Mouse (Mus musculus) midbrain, embryonic 13.5 days (tissue): ENCODE measurements around the gene Col8a1. TPM values are rescaled to one million over a fixed set of nuclear protein-coding genes. Genes with fewer than 3 reads are reported as not detected.

Experiments
- ATAC-seq: fragments of 200-750 bp; cut with Nextera tagmentation; 2 replicates; pipeline ENCODE4 v1.8.0; 2017; ENCODE audit warnings: mild to moderate bottlenecking, moderate TSS enrichment, moderate library complexity
- H3K27ac ChIP-seq: fragments of 300-500 bp; sonication (generic); 2 replicates; pipeline ENCODE4 v1.5.1; 2015; ENCODE audit warnings: inconsistent platforms, mild to moderate bottlenecking, moderate library complexity
- H3K27me3 ChIP-seq: fragments of 300-500 bp; sonication (generic); 2 replicates; pipeline ENCODE4 v1.6.1; 2015; ENCODE audit warnings: mild to moderate bottlenecking, inconsistent platforms
- H3K36me3 ChIP-seq: fragments of 300-500 bp; sonication (generic); 2 replicates; pipeline ENCODE4 v1.6.1; 2015; ENCODE audit warnings: mild to moderate bottlenecking, inconsistent platforms
- H3K4me1 ChIP-seq: fragments of 300-500 bp; sonication (generic); replicated peaks from 2 replicates; pipeline ENCODE4 v1.6.1; 2015; ENCODE audit warnings: inconsistent platforms
- H3K4me2 ChIP-seq: fragments of 300-500 bp; sonication (generic); replicated peaks from 2 replicates; pipeline ENCODE4 v1.6.1; 2015; ENCODE audit warnings: moderate library complexity, mild to moderate bottlenecking, inconsistent platforms
- H3K4me3 ChIP-seq: fragments of 300-500 bp; sonication (generic); replicated peaks from 2 replicates; pipeline ENCODE4 v1.5.1; 2015; ENCODE audit warnings: mild to moderate bottlenecking, inconsistent platforms
- H3K9ac ChIP-seq: fragments of 300-500 bp; sonication (generic); replicated peaks from 2 replicates; pipeline ENCODE4 v1.6.1; 2015; ENCODE audit warnings: mild to moderate bottlenecking, inconsistent platforms
- H3K9me3 ChIP-seq: fragments of 300-500 bp; sonication (generic); 2 replicates; pipeline ENCODE4 v1.6.1; 2016; ENCODE audit warnings: mild to moderate bottlenecking, inconsistent platforms
- WGBS: fragments of 180-500 bp; shearing (Covaris S2); methylation state at CpG from one replicate; pipeline ENCODE4 v1.1.7; 2015; 5-methylcytosine and 5-hydroxymethylcytosine counted together
- polyA plus RNA-seq: library from polyadenylated mRNA; unstranded; fragments of >200 nt; fragmentation: Nextera tagmentation; extraction: Ambion mirVana; gene quantifications from 2 replicates; pipeline ENCODE4 v1.2.1, GENCODE M21; 2015

The Col8a1 gene
- polyA plus RNA-seq: 2.1 and 4.3 TPM in 2 replicates

- Histone ChIP-seq H3K27ac (no peak within 1 kb of the TSS), H3K9ac (peak within 1 kb of the TSS; percentile 63), H3K4me1 (peaks cover 11% of the 10 kb centered on the region; the same call in 1 of the 2 replicates), H3K4me3 (peak within 1 kb of the TSS; percentile 47), H3K27me3 (no peaks in the 10 kb centered on the region), H3K9me3 (no peaks in the 10 kb centered on the region), H3K36me3 (no peaks in the 10 kb centered on the region), H3K4me2 (peak within 1 kb of the TSS; percentile 71)
- peak; percentile 70 for ATAC-seq
- WGBS: 3% methylated on average over 19 of the region's 19 CpGs
Measured at GRCm38 (mm10) chr16:57754526-57755125, at the start of gene Col8a1. TSS of gene Col8a1 (minus strand) at chr16:57754737.

GRCm38 (mm10) chr16:57801886-57802285 lies 47.3 kb upstream of the Col8a1 start:
- no peaks in the 10 kb centered on the region for H3K27me3 ChIP-seq
- H3K4me1 ChIP-seq: no peaks in the 10 kb centered on the region
- no peaks in the 10 kb centered on the region for H3K36me3 ChIP-seq
- no peak overlapping the region for H3K4me3 ChIP-seq
- H3K27ac ChIP-seq: no peak overlapping the region
- H3K9ac ChIP-seq: no peak overlapping the region
- H3K4me2 ChIP-seq: no peak overlapping the region
- H3K9me3 ChIP-seq: no peaks in the 10 kb centered on the region
- WGBS: 100% methylated on average over 2 of the region's 2 CpGs
- ATAC-seq: no peak

- H3K36me3 ChIP-seq: no peaks in the 10 kb centered on the region
Measured at GRCm38 (mm10) chr16:57796321-57796720, 41.8 kb upstream of the Col8a1 start.

GRCm38 (mm10) chr16:57779011-57779410 lies 24.5 kb upstream of the Col8a1 start:
- no peak for ATAC-seq
- H3K27me3 ChIP-seq: no peaks in the 10 kb centered on the region
- H3K4me1 ChIP-seq: no peaks in the 10 kb centered on the region
- no peaks in the 10 kb centered on the region for H3K36me3 ChIP-seq
- H3K9ac ChIP-seq: no peak overlapping the region
- H3K9me3 ChIP-seq: no peaks in the 10 kb centered on the region
- H3K4me3 ChIP-seq: no peak overlapping the region
- H3K27ac ChIP-seq: no peak overlapping the region
- no peak overlapping the region for H3K4me2 ChIP-seq

More at GRCm38 (mm10) chr16:57796321-57796720, 41.8 kb upstream of the Col8a1 start:
- no peak overlapping the region for H3K4me2 ChIP-seq
- no peak overlapping the region for H3K27ac ChIP-seq
- H3K4me1 ChIP-seq: no peaks in the 10 kb centered on the region
- H3K9me3 ChIP-seq: no peaks in the 10 kb centered on the region
- H3K27me3 ChIP-seq: no peaks in the 10 kb centered on the region
- no peak for ATAC-seq
- 73% methylated on average over 6 of the region's 6 CpGs for WGBS
- no peak overlapping the region for H3K9ac ChIP-seq
- no peak overlapping the region for H3K4me3 ChIP-seq

GRCm38 (mm10) chr16:57765615-57766014 lies 11.1 kb upstream of the Col8a1 start:
- no peaks in the 10 kb centered on the region for H3K27me3 ChIP-seq
- ATAC-seq: no peak
- H3K36me3 ChIP-seq: no peaks in the 10 kb centered on the region
- H3K27ac ChIP-seq: no peak overlapping the region
- no peak overlapping the region for H3K4me3 ChIP-seq
- no peak overlapping the region for H3K9ac ChIP-seq
- H3K9me3 ChIP-seq: no peaks in the 10 kb centered on the region
- no peak overlapping the region for H3K4me2 ChIP-seq
- WGBS: 91% methylated on average over 3 of the region's 3 CpGs
- H3K4me1 ChIP-seq: no peaks in the 10 kb centered on the region

- H3K9me3 ChIP-seq: no peaks in the 10 kb centered on the region
- H3K27me3 ChIP-seq: no peaks in the 10 kb centered on the region
- no peak for ATAC-seq
- H3K27ac ChIP-seq: no peak overlapping the region
- H3K4me2 ChIP-seq: no peak overlapping the region
- WGBS: 88% methylated on average over 2 of the region's 2 CpGs
- H3K4me3 ChIP-seq: no peak overlapping the region
- peaks cover 8% of the 10 kb centered on the region; the same call in 1 of the 2 replicates for H3K4me1 ChIP-seq
- H3K9ac ChIP-seq: no peak overlapping the region
- no peaks in the 10 kb centered on the region for H3K36me3 ChIP-seq
Measured at GRCm38 (mm10) chr16:57759862-57760261, 5.3 kb upstream of the Col8a1 start.

- H3K4me3 ChIP-seq: peak overlapping the region; percentile 47
- H3K36me3 ChIP-seq: no peaks in the 10 kb centered on the region
- H3K4me1 ChIP-seq: peaks cover 11% of the 10 kb centered on the region; the same call in 1 of the 2 replicates
- ATAC-seq: 0 out of 2 replicates have a peak, but pooled peaks have one; percentile 12
- peak overlapping the region; percentile 71 for H3K4me2 ChIP-seq
- H3K9me3 ChIP-seq: no peaks in the 10 kb centered on the region
- H3K27ac ChIP-seq: no peak overlapping the region
- 31% methylated on average over 5 of the region's 5 CpGs for WGBS
- no peaks in the 10 kb centered on the region for H3K27me3 ChIP-seq
- no peak overlapping the region for H3K9ac ChIP-seq
Measured at GRCm38 (mm10) chr16:57755708-57756107, 1.2 kb upstream of the Col8a1 start.

- no peaks in the 10 kb centered on the region for H3K36me3 ChIP-seq
- peak overlapping the region; percentile 71 for H3K4me2 ChIP-seq
- H3K27me3 ChIP-seq: no peaks in the 10 kb centered on the region
- H3K9ac ChIP-seq: peak overlapping the region; percentile 63
- peak overlapping the region; percentile 47 for H3K4me3 ChIP-seq
- no peaks in the 10 kb centered on the region for H3K9me3 ChIP-seq
- no peak overlapping the region for H3K27ac ChIP-seq
- 20% methylated on average over 12 of the region's 12 CpGs for WGBS
- peak; percentile 92 for ATAC-seq
- peaks cover 11% of the 10 kb centered on the region; the same call in 1 of the 2 replicates for H3K4me1 ChIP-seq
Measured at GRCm38 (mm10) chr16:57755241-57755640, 704 bp upstream of the Col8a1 start.

- 61% methylated on average over 10 of the region's 10 CpGs for WGBS
- Histone ChIP-seq H3K27me3 (no peaks in the 10 kb centered on the region), H3K9ac (no peak overlapping the region), H3K27ac (no peak overlapping the region), H3K4me1 (peaks cover 11% of the 10 kb centered on the region; the same call in 1 of the 2 replicates), H3K9me3 (no peaks in the 10 kb centered on the region), H3K4me3 (no peak overlapping the region), H3K4me2 (no peak overlapping the region), H3K36me3 (no peaks in the 10 kb centered on the region)
- ATAC-seq: no peak
Measured at GRCm38 (mm10) chr16:57753539-57754280, 827 bp downstream of the Col8a1 start.

- Histone ChIP-seq H3K27me3 (no peaks in the 10 kb centered on the region), H3K4me3 (no peak overlapping the region), H3K4me2 (no peak overlapping the region), H3K4me1 (peaks cover 10% of the 10 kb centered on the region; the same call in 1 of the 2 replicates), H3K9ac (no peak overlapping the region), H3K9me3 (no peaks in the 10 kb centered on the region), H3K36me3 (no peaks in the 10 kb centered on the region), H3K27ac (no peak overlapping the region)
- WGBS: 55% methylated on average over 2 of the region's 2 CpGs
- no peak for ATAC-seq
Measured at GRCm38 (mm10) chr16:57750549-57750948, 4.0 kb downstream of the Col8a1 start.

- H3K27ac ChIP-seq: no peak overlapping the region
- WGBS: 90% methylated on average over 3 of the region's 3 CpGs
- no peak for ATAC-seq
- no peak overlapping the region for H3K9ac ChIP-seq
- H3K27me3 ChIP-seq: no peaks in the 10 kb centered on the region
- no peak overlapping the region for H3K4me3 ChIP-seq
- H3K9me3 ChIP-seq: no peaks in the 10 kb centered on the region
- H3K4me1 ChIP-seq: no peaks in the 10 kb centered on the region
- H3K36me3 ChIP-seq: no peaks in the 10 kb centered on the region
- H3K4me2 ChIP-seq: no peak overlapping the region
Measured at GRCm38 (mm10) chr16:57748093-57748492, 6.4 kb downstream of the Col8a1 start.

GRCm38 (mm10) chr16:57747357-57748056 lies 7.0 kb downstream of the Col8a1 start:
- WGBS: 84% methylated on average over 2 of the region's 2 CpGs
- Histone ChIP-seq H3K4me2 (no peak overlapping the region), H3K9ac (no peak overlapping the region), H3K27ac (no peak overlapping the region), H3K36me3 (no peaks in the 10 kb centered on the region), H3K4me1 (no peaks in the 10 kb centered on the region), H3K4me3 (no peak overlapping the region), H3K9me3 (no peaks in the 10 kb centered on the region), H3K27me3 (no peaks in the 10 kb centered on the region)
- no peak for ATAC-seq
